Mouse (Mus musculus): Measurements from ENCODE around the gene Cyth2. TPM values are rescaled to one million over a fixed set of nuclear protein-coding genes. Genes with fewer than 3 reads are reported as not detected.

Cyth2 gene
- total and polyA plus RNA-seq, 3 experiments = 25.6 to 59.4 (median 59.1) TPM

GRCm38 (mm10) chr7:45833148-45833790, 18.9 kb upstream of the Cyth2 start:
- Histone ChIP-seq H3K9me3 (replicated peaks; ENCODE audit: low read length) (peaks cover 19% of the 10 kb centered on the region), H3K9ac (ENCODE audit: insufficient read depth, low read depth) (no peak overlapping the region), H3K4me2 (ENCODE audit: insufficient read depth, low read depth, poor library complexity, severe bottlenecking) (no peak overlapping the region), H3K27ac (ENCODE audit: insufficient read depth, low read depth) (no peak overlapping the region), H3K36me3 (replicated peaks in 1 of 2; ENCODE audit: control insufficient read depth in 1 of 2, insufficient read depth in 1 of 2, low read length in 1 of 2) (peaks cover 12 to 17% of the 10 kb centered on the region in 2 experiments), H3K79me2 (replicated peaks; ENCODE audit: control insufficient read depth, extremely low read depth, insufficient read depth, poor library complexity, severe bottlenecking) (peaks cover 17% of the 10 kb centered on the region), H3K4me1 (ENCODE audit: control insufficient read depth in 1 of 2, insufficient read depth in 2 of 2) (peaks cover 12 to 28% of the 10 kb centered on the region in 2 experiments), H3K27me3 (replicated peaks) (no peaks in the 10 kb centered on the region), H3K4me3 (replicated peaks in 1 of 3; ENCODE audit: low read depth in 2 of 3, low read length in 2 of 3, poor library complexity in 1 of 3) (no peak overlapping the region)
- dilution Hi-C loops (cut with MboI; ENCODE audit: extremely low pct_ligation_motif_present, extremely low pct_unique_long_range_greater_than_20kb, low sequenced_read_pairs) (no loop called here), in situ Hi-C loops (cut with MboI; ENCODE audit: low pct_ligation_motif_present, low pct_unique_long_range_greater_than_20kb, low sequenced_read_pairs) (no loop called here)
- no peak for DNase-seq (ENCODE audit: extremely low read depth)
- TF ChIP-seq ZKSCAN1 (IDR thresholded peaks at IDR 0.05; ENCODE audit: borderline replicate concordance, low read depth, low read length) = no peak
- TF ChIP-seq IRF4 (IDR thresholded peaks at IDR 0.05; ENCODE audit: low read depth, low read length) = no peak
- no peak for TF ChIP-seq TBP (conservative IDR thresholded peaks at IDR 0.05; ENCODE audit: low read depth, low read length)
- no peak for TF ChIP-seq MYC (IDR thresholded peaks at IDR 0.05; ENCODE audit: low read depth, low read length)
- TF ChIP-seq POLR2A (IDR thresholded peaks at IDR 0.05; ENCODE audit: low read depth, low read length) = no peak
- TF ChIP-seq TCF12 (IDR thresholded peaks at IDR 0.05; ENCODE audit: low read depth, low read length) = no peak
- no peak for TF ChIP-seq ZMIZ1 (IDR thresholded peaks at IDR 0.05; ENCODE audit: low read depth, low read length)
- TF ChIP-seq SMC3 (IDR thresholded peaks at IDR 0.05; ENCODE audit: low read depth, low read length) = no peak
- no peak for TF ChIP-seq HCFC1 (IDR thresholded peaks at IDR 0.05; ENCODE audit: low read depth, low read length)
- TF ChIP-seq MXI1 (IDR thresholded peaks at IDR 0.05; ENCODE audit: low read depth, low read length) = no peak
- no peak for TF ChIP-seq RCOR1 (conservative IDR thresholded peaks at IDR 0.05; ENCODE audit: low read depth, low read length)
- TF ChIP-seq ELF1 (IDR thresholded peaks at IDR 0.05; ENCODE audit: low read depth, low read length) = no peak
- no peak for TF ChIP-seq USF2 (conservative IDR thresholded peaks at IDR 0.05; ENCODE audit: low read depth, low read length)
- no peak for TF ChIP-seq MEF2A (IDR thresholded peaks at IDR 0.05; ENCODE audit: borderline replicate concordance, low read depth, low read length)
- no peak for TF ChIP-seq POLR2AphosphoS2 (IDR thresholded peaks at IDR 0.05; ENCODE audit: low read depth, low read length)
- TF ChIP-seq EP300 (IDR thresholded peaks at IDR 0.05; ENCODE audit: low read length) = no peak
- TF ChIP-seq USF1 (IDR thresholded peaks at IDR 0.05; ENCODE audit: low read depth, low read length) = no peak
- TF ChIP-seq KAT2A (IDR thresholded peaks at IDR 0.05; ENCODE audit: insufficient replicate concordance, low read length) = no peak
- TF ChIP-seq PAX5 (IDR thresholded peaks at IDR 0.05; ENCODE audit: low read length) = no peak

- H3K36me3 ChIP-seq (replicated peaks in 1 of 2; ENCODE audit: control insufficient read depth in 1 of 2, insufficient read depth in 1 of 2, low read length in 1 of 2) = peaks cover 20 to 26% of the 10 kb centered on the region in 2 experiments
- in situ Hi-C loops (cut with MboI; ENCODE audit: low pct_ligation_motif_present, low pct_unique_long_range_greater_than_20kb, low sequenced_read_pairs) (no loop called here), dilution Hi-C loops (cut with MboI; ENCODE audit: extremely low pct_ligation_motif_present, extremely low pct_unique_long_range_greater_than_20kb, low sequenced_read_pairs) (no loop called here)
- TF ChIP-seq NELFE (IDR thresholded peaks at IDR 0.05; ENCODE audit: low read depth, low read length) = no peak
- H3K27ac ChIP-seq (ENCODE audit: insufficient read depth, low read depth) = no peak overlapping the region
- H3K9me3 ChIP-seq (replicated peaks; ENCODE audit: low read length) = peaks cover 19% of the 10 kb centered on the region
- no peak overlapping the region for H3K4me3 ChIP-seq (replicated peaks in 1 of 3; ENCODE audit: low read depth in 2 of 3, low read length in 2 of 3, poor library complexity in 1 of 3)
- no peak overlapping the region for H3K9ac ChIP-seq (ENCODE audit: insufficient read depth, low read depth)
- peaks cover 17% of the 10 kb centered on the region for H3K79me2 ChIP-seq (replicated peaks; ENCODE audit: control insufficient read depth, extremely low read depth, insufficient read depth, poor library complexity, severe bottlenecking)
- H3K27me3 ChIP-seq (replicated peaks) = no peaks in the 10 kb centered on the region
- DNase-seq (ENCODE audit: extremely low read depth) = no peak
- H3K4me2 ChIP-seq (ENCODE audit: insufficient read depth, low read depth, poor library complexity, severe bottlenecking) = no peak overlapping the region
- peaks cover 12 to 36% of the 10 kb centered on the region in 2 experiments for H3K4me1 ChIP-seq (ENCODE audit: control insufficient read depth in 1 of 2, insufficient read depth in 2 of 2)
These were observed 18.0 kb upstream of the Cyth2 start for GRCm38 (mm10) chr7:45832428-45832827.

All from CH12.LX (cell line).